Mouse (Mus musculus): ENCODE data around the gene Fam162b. TPM values are rescaled to one million over a fixed set of nuclear protein-coding genes. Genes with fewer than 3 reads are reported as not detected.

Gene Fam162b
- polyA plus RNA-seq, 1 experiment: not detected

Other genes starting within 250 kb of the Fam162b start
- gene Gm49339, start 109.9 kb downstream of the Fam162b start, polyA plus RNA-seq (2012; rRNA removed): 2.1 and 8.2 TPM in 2 replicates
- gene Lilr4b, start 109.9 kb downstream of the Fam162b start, polyA plus RNA-seq (2012; rRNA removed): 5.6 and 10.2 TPM in 2 replicates
- 6.8 and 8.5 TPM in 2 replicates for gene Lilrb4a, start 99.6 kb downstream of the Fam162b start, polyA plus RNA-seq (2012; rRNA removed)
- gene Gprc6a, start 40.9 kb upstream of the Fam162b start, polyA plus RNA-seq (2012; rRNA removed): not detected in 2 replicates
- not detected in 2 replicates for gene Rfx6, start 87.2 kb upstream of the Fam162b start, polyA plus RNA-seq (2012; rRNA removed)